Mouse (Mus musculus): ENCODE measurements around the gene Pear1. TPM values are rescaled to one million over a fixed set of nuclear protein-coding genes. Genes with fewer than 3 reads are reported as not detected.

Gene Pear1
- polyA plus RNA-seq, 1 experiment from 2014 or later: 8.6 TPM

- no peaks in the 10 kb centered on the region for H3K36me3 ChIP-seq (ENCODE audit: control insufficient read depth, insufficient read depth, low read length)
- H3K4me2 ChIP-seq (replicated peaks; ENCODE audit: low read depth, low read length): peak overlapping the region; percentile 21; the same call in 1 of the 2 replicates
- 4% methylated on average over 24 of the region's 24 CpGs for WGBS
- H3K4me1 ChIP-seq (replicated peaks; ENCODE audit: control insufficient read depth, insufficient read depth, low read length): no peaks in the 10 kb centered on the region; the same call in 1 of the 2 replicates
- ATAC-seq (ENCODE audit: low FRiP score) (peak; percentile 76; the same call in 1 of the 2 replicates), DNase-seq (ENCODE audit: low spot score) (peak; percentile 91)
- no peak overlapping the region for H3K27ac ChIP-seq (ENCODE audit: low read depth, low read length)
- H3K9ac ChIP-seq (ENCODE audit: low read depth, low read length): peak overlapping the region; percentile 12; the same call in 1 of the 2 replicates
- no peaks in the 10 kb centered on the region for H3K9me3 ChIP-seq (ENCODE audit: control insufficient read depth, low read length)
- H3K27me3 ChIP-seq (ENCODE audit: control insufficient read depth, insufficient read depth, low read length): peaks cover 2% of the 10 kb centered on the region; the same call in 1 of the 2 replicates
- H3K4me3 ChIP-seq (ENCODE audit: low read depth, low read length): no peak overlapping the region
Observed at GRCm38 (mm10) chr3:87755964-87756363, 68.1 kb downstream of the Pear1 start.

GRCm38 (mm10) chr3:87753829-87754228, 70.3 kb downstream of the Pear1 start:
- Histone ChIP-seq H3K9ac (ENCODE audit: low read depth, low read length) (no peak overlapping the region), H3K4me2 (replicated peaks; ENCODE audit: low read depth, low read length) (no peak overlapping the region), H3K4me3 (ENCODE audit: low read depth, low read length) (no peak overlapping the region), H3K27ac (ENCODE audit: low read depth, low read length) (no peak overlapping the region), H3K27me3 (ENCODE audit: control insufficient read depth, insufficient read depth, low read length) (peaks cover 2% of the 10 kb centered on the region; the same call in 1 of the 2 replicates), H3K36me3 (ENCODE audit: control insufficient read depth, insufficient read depth, low read length) (no peaks in the 10 kb centered on the region), H3K9me3 (ENCODE audit: control insufficient read depth, low read length) (no peaks in the 10 kb centered on the region), H3K4me1 (replicated peaks; ENCODE audit: control insufficient read depth, insufficient read depth, low read length) (no peaks in the 10 kb centered on the region; the same call in 1 of the 2 replicates)
- no peak for ATAC-seq (ENCODE audit: low FRiP score)
- no peak for DNase-seq (ENCODE audit: low spot score)
- WGBS: 90% methylated on average over 13 of the region's 13 CpGs

DNA sequence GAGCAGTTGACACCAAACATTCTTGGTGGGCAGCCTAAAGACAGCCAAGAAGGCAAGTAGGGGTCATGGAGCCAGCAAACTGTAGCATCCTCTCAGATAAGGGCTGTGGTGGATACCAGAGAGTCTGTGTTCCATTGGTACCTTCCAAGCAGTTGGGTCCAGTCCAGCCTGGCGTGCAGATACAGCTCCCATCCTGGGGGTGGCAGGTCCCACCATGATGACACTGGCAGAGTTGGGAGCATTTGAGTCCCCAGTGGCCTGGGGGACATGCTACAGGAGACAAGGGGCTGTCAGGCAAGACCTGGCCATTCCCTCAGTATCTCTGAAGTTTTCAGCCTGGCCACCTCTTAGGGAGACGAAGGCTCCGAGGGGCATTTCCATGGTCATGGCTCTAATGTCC, 71.5 kb downstream of the Pear1 start:
- H3K27me3 ChIP-seq (ENCODE audit: control insufficient read depth, insufficient read depth, low read length): peaks cover 2% of the 10 kb centered on the region; the same call in 1 of the 2 replicates
- H3K9ac ChIP-seq (ENCODE audit: low read depth, low read length): no peak overlapping the region
- no peak overlapping the region for H3K4me3 ChIP-seq (ENCODE audit: low read depth, low read length)
- WGBS: 86% methylated on average over 3 of the region's 3 CpGs
- ATAC-seq (ENCODE audit: low FRiP score) (no peak), DNase-seq (ENCODE audit: low spot score) (no peak)
- H3K4me2 ChIP-seq (replicated peaks; ENCODE audit: low read depth, low read length): no peak overlapping the region
- no peak overlapping the region for H3K27ac ChIP-seq (ENCODE audit: low read depth, low read length)
- no peaks in the 10 kb centered on the region for H3K36me3 ChIP-seq (ENCODE audit: control insufficient read depth, insufficient read depth, low read length)
- H3K4me1 ChIP-seq (replicated peaks; ENCODE audit: control insufficient read depth, insufficient read depth, low read length): no peaks in the 10 kb centered on the region; the same call in 1 of the 2 replicates
- H3K9me3 ChIP-seq (ENCODE audit: control insufficient read depth, low read length): no peaks in the 10 kb centered on the region

- Histone ChIP-seq H3K4me2 (replicated peaks; ENCODE audit: low read depth, low read length) (no peak overlapping the region), H3K36me3 (ENCODE audit: control insufficient read depth, insufficient read depth, low read length) (no peaks in the 10 kb centered on the region), H3K27ac (ENCODE audit: low read depth, low read length) (no peak overlapping the region), H3K4me3 (ENCODE audit: low read depth, low read length) (no peak overlapping the region), H3K9ac (ENCODE audit: low read depth, low read length) (no peak overlapping the region), H3K4me1 (replicated peaks; ENCODE audit: control insufficient read depth, insufficient read depth, low read length) (no peaks in the 10 kb centered on the region), H3K27me3 (ENCODE audit: control insufficient read depth, insufficient read depth, low read length) (0 out of 2 replicates have a peak, but pooled peaks cover 2% of the 10 kb centered on the region), H3K9me3 (ENCODE audit: control insufficient read depth, low read length) (no peaks in the 10 kb centered on the region)
- ATAC-seq (ENCODE audit: low FRiP score): no peak
- 92% methylated on average over 12 of the region's 12 CpGs for WGBS
- no peak for DNase-seq (ENCODE audit: low spot score)
Observed at GRCm38 (mm10) chr3:87749977-87750376, 74.1 kb downstream of the Pear1 start.

DNA sequence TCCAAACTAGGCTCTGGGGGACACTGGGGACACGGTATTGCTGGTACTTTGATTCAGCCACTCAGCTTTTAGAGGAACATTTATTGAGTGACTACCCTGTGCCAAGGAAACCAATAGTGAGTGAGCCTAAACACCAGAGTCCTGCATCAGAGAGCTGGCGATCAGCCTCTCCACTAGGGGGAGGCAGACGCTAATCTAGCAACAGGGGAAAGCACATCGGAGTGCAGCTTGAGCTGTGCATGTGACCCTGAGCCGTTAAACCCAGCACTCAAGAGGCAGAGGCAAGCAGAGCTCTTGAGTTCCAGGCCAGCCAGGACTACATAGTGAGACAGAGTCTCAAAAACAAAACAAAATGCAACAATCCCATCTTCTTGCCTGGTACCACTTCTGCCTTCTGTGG, 75.1 kb downstream of the Pear1 start:
- H3K4me3 ChIP-seq (ENCODE audit: low read depth, low read length): no peak overlapping the region
- no peaks in the 10 kb centered on the region for H3K27me3 ChIP-seq (ENCODE audit: control insufficient read depth, insufficient read depth, low read length)
- ATAC-seq (ENCODE audit: low FRiP score) (no peak), DNase-seq (ENCODE audit: low spot score) (no peak)
- H3K4me1 ChIP-seq (replicated peaks; ENCODE audit: control insufficient read depth, insufficient read depth, low read length): no peaks in the 10 kb centered on the region
- H3K4me2 ChIP-seq (replicated peaks; ENCODE audit: low read depth, low read length): no peak overlapping the region
- H3K36me3 ChIP-seq (ENCODE audit: control insufficient read depth, insufficient read depth, low read length): no peaks in the 10 kb centered on the region
- no peak overlapping the region for H3K9ac ChIP-seq (ENCODE audit: low read depth, low read length)
- no peak overlapping the region for H3K27ac ChIP-seq (ENCODE audit: low read depth, low read length)
- 14% methylated on average over 5 of the region's 5 CpGs for WGBS
- no peaks in the 10 kb centered on the region for H3K9me3 ChIP-seq (ENCODE audit: control insufficient read depth, low read length)

- DNase-seq (ENCODE audit: low spot score): no peak
- Histone ChIP-seq H3K36me3 (ENCODE audit: control insufficient read depth, insufficient read depth, low read length) (no peaks in the 10 kb centered on the region), H3K4me3 (ENCODE audit: low read depth, low read length) (no peak within 1 kb of the TSS), H3K4me2 (replicated peaks; ENCODE audit: low read depth, low read length) (no peak within 1 kb of the TSS), H3K4me1 (replicated peaks; ENCODE audit: control insufficient read depth, insufficient read depth, low read length) (no peaks in the 10 kb centered on the region), H3K9me3 (ENCODE audit: control insufficient read depth, low read length) (no peaks in the 10 kb centered on the region), H3K9ac (ENCODE audit: low read depth, low read length) (no peak within 1 kb of the TSS), H3K27ac (ENCODE audit: low read depth, low read length) (no peak within 1 kb of the TSS), H3K27me3 (ENCODE audit: control insufficient read depth, insufficient read depth, low read length) (no peaks in the 10 kb centered on the region)
- ATAC-seq (ENCODE audit: low FRiP score): no peak
- 54% methylated on average over 13 of the region's 13 CpGs for WGBS
Observed at GRCm38 (mm10) chr3:87748431-87748830, 75.7 kb downstream of the Pear1 start, which contains the start of gene Lrrc71. TSS of gene Lrrc71 (minus strand) at chr3:87748625.

GRCm38 (mm10) chr3:87745036-87745659, 79.0 kb downstream of the Pear1 start:
- Histone ChIP-seq H3K27ac (ENCODE audit: low read depth, low read length) (no peak overlapping the region), H3K4me1 (replicated peaks; ENCODE audit: control insufficient read depth, insufficient read depth, low read length) (no peaks in the 10 kb centered on the region), H3K36me3 (ENCODE audit: control insufficient read depth, insufficient read depth, low read length) (no peaks in the 10 kb centered on the region), H3K4me3 (ENCODE audit: low read depth, low read length) (peak overlapping the region; percentile 17; the same call in 1 of the 2 replicates), H3K27me3 (ENCODE audit: control insufficient read depth, insufficient read depth, low read length) (no peaks in the 10 kb centered on the region), H3K9me3 (ENCODE audit: control insufficient read depth, low read length) (no peaks in the 10 kb centered on the region), H3K9ac (ENCODE audit: low read depth, low read length) (peak overlapping the region; percentile 16), H3K4me2 (replicated peaks; ENCODE audit: low read depth, low read length) (peak overlapping the region; percentile 24)
- ATAC-seq (ENCODE audit: low FRiP score) (0 out of 2 replicates have a peak, but pooled peaks have one; percentile 33), DNase-seq (ENCODE audit: low spot score) (no peak)
- WGBS: 41% methylated on average over 18 of the region's 18 CpGs

DNA sequence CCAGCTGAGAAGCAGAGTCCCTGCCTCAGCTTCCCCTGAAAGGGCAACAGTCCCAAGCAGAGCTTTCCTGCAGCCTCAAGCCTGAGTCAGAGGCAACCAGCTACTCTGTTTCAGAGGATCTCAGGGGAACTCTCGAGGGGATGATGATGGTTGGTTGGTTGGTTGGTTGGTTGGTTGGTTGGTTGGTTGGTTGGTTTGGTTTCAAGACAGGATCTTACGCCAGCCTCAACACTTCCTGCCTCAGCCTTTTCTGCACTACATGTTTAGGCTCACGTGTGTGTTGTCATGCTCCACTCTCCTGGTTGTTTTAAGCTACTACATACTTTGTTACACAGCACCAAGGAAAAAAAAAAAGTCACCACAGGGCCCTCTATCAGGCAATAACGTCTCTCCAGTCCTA, 80.2 kb downstream of the Pear1 start:
- Histone ChIP-seq H3K27ac (ENCODE audit: low read depth, low read length) (no peak overlapping the region), H3K4me3 (ENCODE audit: low read depth, low read length) (no peak overlapping the region), H3K27me3 (ENCODE audit: control insufficient read depth, insufficient read depth, low read length) (no peaks in the 10 kb centered on the region), H3K4me1 (replicated peaks; ENCODE audit: control insufficient read depth, insufficient read depth, low read length) (no peaks in the 10 kb centered on the region), H3K36me3 (ENCODE audit: control insufficient read depth, insufficient read depth, low read length) (no peaks in the 10 kb centered on the region), H3K9me3 (ENCODE audit: control insufficient read depth, low read length) (no peaks in the 10 kb centered on the region), H3K4me2 (replicated peaks; ENCODE audit: low read depth, low read length) (no peak overlapping the region), H3K9ac (ENCODE audit: low read depth, low read length) (no peak overlapping the region)
- 85% methylated on average over 4 of the region's 4 CpGs for WGBS
- DNase-seq (ENCODE audit: low spot score): no peak
- no peak for ATAC-seq (ENCODE audit: low FRiP score)

GRCm38 (mm10) chr3:87742735-87743134, 81.4 kb downstream of the Pear1 start:
- no peak for ATAC-seq (ENCODE audit: low FRiP score)

More at GRCm38 (mm10) chr3:87742735-87743134, 81.4 kb downstream of the Pear1 start:
- Histone ChIP-seq H3K27me3 (ENCODE audit: control insufficient read depth, insufficient read depth, low read length) (no peaks in the 10 kb centered on the region), H3K9ac (ENCODE audit: low read depth, low read length) (no peak overlapping the region), H3K4me2 (replicated peaks; ENCODE audit: low read depth, low read length) (no peak overlapping the region), H3K36me3 (ENCODE audit: control insufficient read depth, insufficient read depth, low read length) (no peaks in the 10 kb centered on the region), H3K4me1 (replicated peaks; ENCODE audit: control insufficient read depth, insufficient read depth, low read length) (no peaks in the 10 kb centered on the region), H3K9me3 (ENCODE audit: control insufficient read depth, low read length) (no peaks in the 10 kb centered on the region), H3K27ac (ENCODE audit: low read depth, low read length) (no peak overlapping the region), H3K4me3 (ENCODE audit: low read depth, low read length) (no peak overlapping the region)
- WGBS: 86% methylated on average over 16 of the region's 16 CpGs
- DNase-seq (ENCODE audit: low spot score): no peak
